Mouse (Mus musculus) E14TG2a.4 (cell line): ENCODE data around the gene Nxpe4.
A peak's percentile ranks its signal among the peaks of the same experiment; 100 is the strongest.
"Not testable (repeated sequence)": the region's sequence is repeated elsewhere in the genome, so short reads cannot be mapped to it uniquely, and the experiment has no call there.

Experiments used
- H3K27me3 ChIP-seq: 2 replicates; pipeline ENCODE4 v1.6.1; 2014; ENCODE audit warnings: low read length, control low read depth; ENCODE audit not compliant: insufficient read depth
- H3K36me3 ChIP-seq: 2 replicates; pipeline ENCODE4 v1.6.1; 2014; ENCODE audit warnings: low read length, control low read depth; ENCODE audit not compliant: insufficient read depth
- H3K4me1 ChIP-seq: replicated peaks from 2 replicates; pipeline ENCODE4 v1.6.1; 2014; ENCODE audit warnings: low read depth, low read length, control low read depth
- H3K4me3 ChIP-seq: replicated peaks from 2 replicates; pipeline ENCODE4 v1.5.1; 2014; ENCODE audit warnings: mild to moderate bottlenecking, low read length
- H3K9me3 ChIP-seq: 2 replicates; pipeline ENCODE4 v1.6.1; 2014; ENCODE audit warnings: low read length, control low read depth
- CTCF ChIP-seq: conservative IDR thresholded peaks from 2 replicates; pipeline ENCODE4 v1.5.1; 2014; ENCODE audit warnings: low read length
- NANOG ChIP-seq: IDR thresholded peaks from 2 replicates; pipeline ENCODE4 v1.6.1; 2014; ENCODE audit warnings: borderline replicate concordance, low read length, mixed read lengths
- POU5F1 ChIP-seq: IDR thresholded peaks from 2 replicates; pipeline ENCODE4 v1.6.1; 2014; ENCODE audit warnings: low read length, borderline replicate concordance

Gene Nxpe4

DNA sequence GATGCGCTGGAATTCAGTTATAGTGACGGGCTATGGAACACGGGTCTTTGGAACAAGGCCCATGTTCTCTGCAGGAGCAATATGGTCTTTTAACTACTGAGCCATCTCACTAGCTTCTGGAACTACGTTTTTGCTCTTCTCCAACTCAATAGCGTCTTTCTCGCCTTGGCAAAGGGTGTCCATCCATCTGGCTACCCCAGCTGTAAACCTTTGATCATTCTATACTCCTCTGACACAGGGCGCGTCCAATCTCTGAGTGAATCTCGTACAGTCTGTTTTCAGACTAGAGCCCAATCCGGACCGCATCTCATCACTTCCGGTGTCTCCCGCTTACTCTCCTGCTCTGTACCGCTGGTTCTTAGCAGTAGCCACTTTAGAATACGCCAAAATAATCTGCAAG lies 115.0 kb downstream of the Nxpe4 start:
- TF ChIP-seq NANOG = no peak
- TF ChIP-seq CTCF = no peak
- TF ChIP-seq POU5F1 = no peak
- H3K9me3 ChIP-seq = no peaks in the 10 kb centered on the region
- no peaks in the 10 kb centered on the region for H3K36me3 ChIP-seq

DNA sequence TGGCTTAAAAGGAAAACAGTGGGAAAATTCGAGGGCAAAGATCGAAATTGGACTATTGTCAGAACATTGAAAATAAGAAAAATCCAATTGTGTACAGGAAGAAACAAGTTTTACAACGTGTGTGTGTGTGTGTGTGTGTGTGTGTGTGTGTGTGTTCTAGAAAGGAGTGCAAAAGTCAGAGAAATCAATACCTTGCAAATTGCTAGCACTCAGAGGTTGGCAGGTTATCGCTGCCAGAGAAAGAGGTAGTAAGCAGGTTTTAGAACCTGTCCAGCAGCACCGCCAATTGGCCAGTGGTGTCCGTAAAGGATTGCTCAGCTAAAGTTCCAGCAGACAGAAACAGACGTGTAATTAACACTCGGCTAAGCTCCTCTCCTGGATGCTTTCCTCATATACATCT lies 122.4 kb downstream of the Nxpe4 start:
- no peak overlapping the region for H3K4me3 ChIP-seq
- no peaks in the 10 kb centered on the region for H3K36me3 ChIP-seq
- H3K27me3 ChIP-seq = 0 out of 2 replicates have a peak, but pooled peaks cover 5% of the 10 kb centered on the region
- no peaks in the 10 kb centered on the region for H3K9me3 ChIP-seq
- H3K4me1 ChIP-seq = no peaks in the 10 kb centered on the region
- TF ChIP-seq POU5F1 (no peak), CTCF (no peak), NANOG (no peak)

More for the DNA sequence above, 115.0 kb downstream of the Nxpe4 start:
- Histone ChIP-seq H3K4me1 (0 out of 2 replicates have a peak, but pooled peaks cover 5% of the 10 kb centered on the region), H3K4me3 (0 out of 2 replicates have a peak overlapping the region, but pooled peaks have one; percentile 32), H3K27me3 (0 out of 2 replicates have a peak, but pooled peaks cover 5% of the 10 kb centered on the region)

DNA sequence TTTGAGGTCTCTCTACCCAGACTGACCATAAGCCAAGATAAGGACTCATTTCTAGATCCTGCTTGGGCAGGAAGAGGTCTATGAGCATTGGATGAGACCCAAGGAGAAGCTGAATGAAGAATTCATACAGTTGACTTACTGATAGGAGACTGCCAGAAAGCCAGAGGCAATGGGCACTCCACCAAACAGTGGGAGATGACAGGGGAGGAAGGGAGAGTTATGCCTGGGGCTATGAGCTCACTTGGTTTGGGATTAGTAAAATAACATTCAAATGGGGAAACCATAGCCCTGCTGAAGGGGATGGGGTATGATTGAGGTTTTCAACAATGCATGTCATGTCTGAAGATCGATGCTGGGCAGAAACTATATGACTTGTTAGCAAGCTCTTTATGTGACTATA lies 128.5 kb downstream of the Nxpe4 start:
- no peaks in the 10 kb centered on the region; the same call in 1 of the 2 replicates for H3K27me3 ChIP-seq

DNA sequence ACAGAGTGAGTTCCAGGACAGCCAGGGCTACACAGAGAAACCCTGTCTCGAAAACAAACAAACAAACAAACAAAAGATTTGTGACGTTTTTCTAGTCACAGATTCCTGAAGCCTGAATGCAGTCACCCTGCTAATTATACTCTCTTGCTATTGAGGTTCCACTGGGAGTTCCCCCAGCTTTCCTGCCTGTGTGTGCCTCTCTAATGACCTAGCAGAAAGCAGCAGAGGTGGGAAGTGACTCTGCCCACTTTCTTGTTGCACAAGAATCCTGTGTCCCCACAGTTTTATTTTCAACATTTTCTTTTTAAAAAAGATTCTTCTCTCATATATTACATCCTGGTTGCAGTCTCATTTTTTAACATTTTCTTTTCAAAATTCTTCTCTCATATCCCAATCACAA lies 132.9 kb downstream of the Nxpe4 start:
- no peak overlapping the region for H3K4me3 ChIP-seq
- H3K9me3 ChIP-seq = no peaks in the 10 kb centered on the region
- no peaks in the 10 kb centered on the region for H3K36me3 ChIP-seq
- peaks cover 6% of the 10 kb centered on the region; the same call in 1 of the 2 replicates for H3K4me1 ChIP-seq
- H3K27me3 ChIP-seq = no peaks in the 10 kb centered on the region; the same call in 1 of the 2 replicates
- TF ChIP-seq CTCF (no peak), POU5F1 (no peak), NANOG (no peak)

More for the DNA sequence above, 128.5 kb downstream of the Nxpe4 start:
- Histone ChIP-seq H3K4me3 (no peak overlapping the region), H3K36me3 (no peaks in the 10 kb centered on the region), H3K4me1 (no peaks in the 10 kb centered on the region), H3K9me3 (no peaks in the 10 kb centered on the region)
- no peak for TF ChIP-seq POU5F1

DNA sequence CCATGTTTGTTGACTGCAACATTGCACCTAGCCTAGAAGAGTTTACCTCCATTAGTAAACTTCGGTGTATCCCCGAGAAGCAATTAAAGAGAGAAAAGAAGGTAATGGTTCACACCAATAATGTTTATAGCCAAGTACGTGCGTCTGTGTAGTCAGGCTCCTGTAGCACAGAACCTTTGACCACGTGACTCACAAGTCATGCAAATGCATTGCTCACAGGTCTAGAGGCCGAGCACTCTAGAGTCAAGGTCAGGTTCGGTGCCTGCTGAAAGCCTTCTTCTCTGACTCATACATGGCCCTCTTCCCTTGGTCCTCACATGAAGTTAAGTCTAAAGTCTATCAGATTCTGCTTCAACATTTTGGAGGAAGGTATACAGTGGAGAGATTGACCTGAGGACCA lies 137.2 kb downstream of the Nxpe4 start:
- H3K9me3 ChIP-seq = peaks cover 39% of the 10 kb centered on the region
- no peaks in the 10 kb centered on the region for H3K27me3 ChIP-seq
- H3K4me3 ChIP-seq = no peak overlapping the region
- no peak for TF ChIP-seq POU5F1
- TF ChIP-seq CTCF = no peak
- TF ChIP-seq NANOG = no peak
- 0 out of 2 replicates have a peak, but pooled peaks cover 7% of the 10 kb centered on the region for H3K36me3 ChIP-seq
- peaks cover 7% of the 10 kb centered on the region; the same call in 1 of the 2 replicates for H3K4me1 ChIP-seq

DNA sequence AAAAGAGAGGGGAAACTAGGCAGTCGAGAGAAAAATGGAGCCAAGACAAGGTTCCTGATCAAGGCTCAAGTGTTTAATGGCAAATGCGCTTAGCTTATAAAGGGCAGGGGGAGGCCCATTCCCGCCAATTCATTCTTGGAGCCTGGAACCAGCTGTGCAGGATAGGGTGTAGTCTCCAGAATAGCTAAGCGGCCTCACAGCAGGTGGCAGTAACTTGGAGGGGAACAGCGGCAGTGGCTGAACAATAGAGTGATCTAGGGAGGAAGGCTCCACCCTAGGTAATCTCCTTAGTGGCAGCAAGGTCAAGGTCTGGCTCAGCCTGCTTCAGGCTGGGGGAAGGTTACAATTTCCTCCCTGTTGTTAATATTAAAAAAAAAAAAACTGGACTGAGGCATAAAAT lies 141.7 kb downstream of the Nxpe4 start:
- peak; percentile 36; the same call in 1 of the 2 replicates for TF ChIP-seq NANOG
- peaks cover 52% of the 10 kb centered on the region for H3K9me3 ChIP-seq
- H3K27me3 ChIP-seq, H3K4me3 ChIP-seq: not testable (repeated sequence)
- 0 out of 2 replicates have a peak, but pooled peaks cover 10% of the 10 kb centered on the region for H3K36me3 ChIP-seq
- peaks cover 29% of the 10 kb centered on the region for H3K4me1 ChIP-seq

DNA sequence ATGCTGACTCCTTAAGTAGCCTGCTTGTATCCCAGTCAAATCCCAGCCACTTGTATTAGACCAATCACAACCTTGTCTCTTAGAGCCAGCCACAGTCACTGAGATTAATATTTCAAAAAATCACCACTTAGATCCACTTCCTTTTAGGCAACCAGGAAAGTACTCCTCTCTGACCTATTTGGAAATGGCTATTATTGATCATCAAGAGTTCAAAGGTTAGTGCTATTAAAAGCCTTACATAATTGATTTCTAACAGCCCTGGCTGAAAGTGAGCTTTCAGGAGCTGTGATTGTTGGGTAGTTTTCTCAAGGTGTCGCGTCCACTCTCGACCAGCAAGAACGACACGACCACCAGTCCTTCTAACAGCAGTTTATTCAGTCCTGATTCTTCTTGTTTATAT lies 149.4 kb downstream of the Nxpe4 start:
- TF ChIP-seq CTCF (no peak), NANOG (no peak), POU5F1 (no peak)

DNA sequence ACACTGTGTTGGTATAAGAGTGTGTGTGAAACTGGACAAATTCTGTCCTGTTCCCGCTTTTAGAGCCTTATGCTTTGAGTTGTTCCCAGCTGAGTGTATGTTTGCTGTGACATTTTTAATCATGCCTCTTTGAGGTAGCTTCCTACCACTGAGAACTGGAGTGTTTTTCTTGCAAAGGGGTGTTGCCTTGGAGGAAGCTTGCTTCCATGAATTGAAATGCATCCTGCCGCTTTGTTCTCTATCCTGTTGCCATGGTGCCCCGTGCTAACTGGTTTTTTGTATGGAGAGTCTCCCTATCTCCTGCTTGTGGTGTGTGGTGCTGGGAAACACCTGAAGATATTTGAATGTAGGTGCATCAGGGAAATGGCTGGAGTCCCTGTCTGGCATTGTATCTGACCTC lies 152.4 kb downstream of the Nxpe4 start:
- no peak for TF ChIP-seq POU5F1
- no peak for TF ChIP-seq NANOG
- TF ChIP-seq CTCF = no peak
- H3K27me3 ChIP-seq = no peaks in the 10 kb centered on the region
- H3K4me1 ChIP-seq = no peaks in the 10 kb centered on the region; the same call in 1 of the 2 replicates
- no peaks in the 10 kb centered on the region for H3K9me3 ChIP-seq
- H3K4me3 ChIP-seq = no peak overlapping the region
- no peaks in the 10 kb centered on the region for H3K36me3 ChIP-seq

More for the DNA sequence above, 149.4 kb downstream of the Nxpe4 start:
- no peaks in the 10 kb centered on the region for H3K9me3 ChIP-seq
- no peaks in the 10 kb centered on the region for H3K36me3 ChIP-seq
- no peaks in the 10 kb centered on the region for H3K27me3 ChIP-seq
- no peak overlapping the region for H3K4me3 ChIP-seq
- H3K4me1 ChIP-seq = peaks cover 7% of the 10 kb centered on the region

DNA sequence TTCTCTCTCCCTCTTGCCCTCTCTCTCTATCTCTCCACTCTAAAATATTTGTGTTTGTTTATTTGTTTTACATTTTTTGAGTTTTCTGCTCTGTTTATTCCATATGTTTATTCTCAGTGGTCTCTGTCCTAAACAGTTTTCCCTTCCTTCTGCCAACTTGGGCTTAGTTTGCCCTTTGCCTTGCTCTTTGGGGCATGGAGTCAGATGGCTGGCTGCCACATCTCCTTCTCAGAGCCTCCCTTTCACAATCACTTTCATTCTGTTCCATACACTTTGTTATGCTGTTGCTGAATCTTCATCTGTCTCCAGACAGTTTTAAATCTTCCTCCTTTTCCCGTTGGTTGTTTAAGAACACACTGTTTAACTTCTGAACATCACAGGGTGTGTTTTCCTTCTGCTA lies 154.0 kb downstream of the Nxpe4 start:
- no peaks in the 10 kb centered on the region; the same call in 1 of the 2 replicates for H3K4me1 ChIP-seq
- no peaks in the 10 kb centered on the region for H3K36me3 ChIP-seq
- no peak overlapping the region for H3K4me3 ChIP-seq
- no peaks in the 10 kb centered on the region for H3K9me3 ChIP-seq
- H3K27me3 ChIP-seq = no peaks in the 10 kb centered on the region
- no peak for TF ChIP-seq NANOG
- TF ChIP-seq POU5F1 = no peak
- TF ChIP-seq CTCF = no peak
